Mouse (Mus musculus) embryonic facial prominence, embryonic 15.5 days (tissue): ENCODE results near the gene Gm20388. TPM values are rescaled to one million over a fixed set of nuclear protein-coding genes. Genes with fewer than 3 reads are reported as not detected.

Experiments
- ATAC-seq: fragments of 200-750 bp; cut with Nextera tagmentation; 2 replicates; pipeline ENCODE4 v1.8.0; 2017; ENCODE audit warnings: low read depth, moderate TSS enrichment; ENCODE audit not compliant: insufficient number of reproducible peaks, low FRiP score, low TSS enrichment
- H3K27ac ChIP-seq: fragments of 300-500 bp; sonication (generic); replicated peaks from 2 replicates; pipeline ENCODE4 v1.5.1; 2015; ENCODE audit warnings: mild to moderate bottlenecking, inconsistent platforms
- H3K27me3 ChIP-seq: fragments of 300-500 bp; sonication (generic); 2 replicates; pipeline ENCODE4 v1.6.1; 2015; ENCODE audit warnings: inconsistent platforms
- H3K36me3 ChIP-seq: fragments of 300-500 bp; sonication (generic); 2 replicates; pipeline ENCODE4 v1.6.1; 2015; ENCODE audit warnings: mild to moderate bottlenecking, inconsistent platforms
- H3K4me1 ChIP-seq: fragments of 300-500 bp; sonication (generic); 2 replicates; pipeline ENCODE4 v1.6.1; 2015; ENCODE audit warnings: inconsistent platforms
- H3K4me2 ChIP-seq: fragments of 300-500 bp; sonication (generic); replicated peaks from 2 replicates; pipeline ENCODE4 v1.6.1; 2015; ENCODE audit warnings: mild to moderate bottlenecking, inconsistent platforms
- H3K4me3 ChIP-seq: fragments of 300-500 bp; sonication (generic); replicated peaks from 2 replicates; pipeline ENCODE4 v1.5.1; 2015; ENCODE audit warnings: mild to moderate bottlenecking, inconsistent platforms
- H3K9ac ChIP-seq: fragments of 300-500 bp; sonication (generic); 2 replicates; pipeline ENCODE4 v1.6.1; 2015; ENCODE audit warnings: inconsistent platforms
- H3K9me3 ChIP-seq: fragments of 300-500 bp; sonication (generic); replicated peaks from 2 replicates; pipeline ENCODE4 v1.6.1; 2016; ENCODE audit warnings: inconsistent platforms
- WGBS: fragments of 180-500 bp; shearing (Covaris S2); methylation state at CpG from one replicate; pipeline ENCODE4 v1.1.7; 2015; 5-methylcytosine and 5-hydroxymethylcytosine counted together
- polyA plus RNA-seq: library from polyadenylated mRNA; unstranded; fragments of >200 nt; fragmentation: Nextera tagmentation; extraction: Ambion mirVana; gene quantifications from 2 replicates; pipeline ENCODE4 v1.2.1, GENCODE M21; 2015

The Gm20388 gene
- polyA plus RNA-seq, 1 experiment from 2014 or later = 8.0 TPM

DNA sequence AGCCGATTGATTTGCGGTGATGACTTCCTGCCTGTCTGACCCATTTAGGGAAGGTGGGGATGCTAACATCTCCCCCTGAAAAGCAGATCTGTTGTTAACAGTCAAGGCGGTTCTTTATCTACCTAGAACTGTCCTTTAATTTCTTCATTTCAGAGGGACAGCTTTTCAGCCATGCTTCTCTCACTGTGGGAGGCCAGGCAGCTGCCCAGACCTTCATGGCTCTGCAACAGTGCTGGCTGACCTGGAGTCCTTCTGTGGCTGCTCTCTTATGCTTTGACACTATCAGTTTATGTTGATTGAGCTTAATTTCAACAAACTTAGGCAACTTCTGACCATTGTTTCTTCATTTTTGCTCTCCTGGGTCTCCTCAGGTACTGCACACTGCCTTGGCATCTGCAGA lies 2969.7 kb downstream of the Gm20388 start:
- 41% methylated on average over 3 of the region's 3 CpGs for WGBS
- no peak for ATAC-seq
- no peak overlapping the region for H3K4me2 ChIP-seq
- no peak overlapping the region for H3K27ac ChIP-seq
- H3K9ac ChIP-seq = no peak overlapping the region
- peaks cover 39% of the 10 kb centered on the region for H3K36me3 ChIP-seq
- H3K9me3 ChIP-seq = no peaks in the 10 kb centered on the region
- no peak overlapping the region for H3K4me3 ChIP-seq
- peaks cover 2% of the 10 kb centered on the region; the same call in 1 of the 2 replicates for H3K4me1 ChIP-seq
- H3K27me3 ChIP-seq = no peaks in the 10 kb centered on the region

DNA sequence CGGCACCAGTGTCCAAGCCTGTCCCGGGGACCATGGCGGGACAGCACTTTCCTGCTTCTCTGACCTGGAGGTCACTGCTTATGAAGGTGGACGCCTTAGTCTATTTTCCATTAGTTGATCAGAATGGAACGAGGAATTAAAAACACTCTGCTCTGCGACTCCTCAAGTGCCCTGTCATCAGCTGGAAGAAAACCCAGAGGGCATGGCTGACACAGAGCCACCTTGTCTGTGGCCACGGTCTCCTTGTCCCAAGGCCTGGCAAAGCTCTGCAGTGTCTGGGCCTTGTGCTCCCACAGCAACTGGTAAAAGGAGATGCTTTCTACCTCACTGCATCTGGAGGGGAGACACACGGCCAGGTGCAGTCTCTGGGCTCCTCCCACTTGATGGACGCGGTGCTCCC lies 2973.0 kb downstream of the Gm20388 start:
- 76% methylated on average over 10 of the region's 10 CpGs for WGBS
- no peak overlapping the region for H3K27ac ChIP-seq
- no peak for ATAC-seq

DNA sequence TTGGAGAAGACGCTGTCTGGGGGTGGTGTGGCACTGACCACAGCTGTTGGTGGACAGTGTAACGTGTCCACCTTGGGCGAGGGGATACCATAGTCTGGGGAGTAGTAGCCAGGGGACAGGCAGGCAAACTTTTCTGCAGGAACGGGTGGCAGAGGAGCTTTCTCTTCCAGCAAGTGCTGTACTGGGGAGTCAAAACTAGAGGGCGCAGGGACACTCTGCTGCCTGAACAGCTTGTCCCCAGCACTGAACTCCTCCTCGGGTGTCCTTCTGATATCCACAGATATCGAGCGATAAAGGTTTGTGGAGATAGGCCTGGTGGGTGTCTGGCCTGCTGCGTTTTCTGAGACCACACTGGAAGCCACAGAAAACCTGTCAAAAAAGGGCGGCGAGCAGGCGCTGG lies 2980.8 kb downstream of the Gm20388 start:
- no peak for ATAC-seq
- Histone ChIP-seq H3K36me3 (peaks cover 97% of the 10 kb centered on the region), H3K9ac (no peak overlapping the region), H3K9me3 (no peaks in the 10 kb centered on the region), H3K4me2 (no peak overlapping the region), H3K4me3 (no peak overlapping the region), H3K27ac (no peak overlapping the region), H3K4me1 (no peaks in the 10 kb centered on the region), H3K27me3 (no peaks in the 10 kb centered on the region)
- WGBS = 85% methylated on average over 12 of the region's 12 CpGs

More for the DNA sequence above, 2973.0 kb downstream of the Gm20388 start:
- peaks cover 73% of the 10 kb centered on the region for H3K36me3 ChIP-seq
- no peaks in the 10 kb centered on the region for H3K27me3 ChIP-seq
- H3K9ac ChIP-seq = no peak overlapping the region
- no peak overlapping the region for H3K4me3 ChIP-seq
- H3K9me3 ChIP-seq = no peaks in the 10 kb centered on the region
- no peak overlapping the region for H3K4me2 ChIP-seq
- H3K4me1 ChIP-seq = no peaks in the 10 kb centered on the region

DNA sequence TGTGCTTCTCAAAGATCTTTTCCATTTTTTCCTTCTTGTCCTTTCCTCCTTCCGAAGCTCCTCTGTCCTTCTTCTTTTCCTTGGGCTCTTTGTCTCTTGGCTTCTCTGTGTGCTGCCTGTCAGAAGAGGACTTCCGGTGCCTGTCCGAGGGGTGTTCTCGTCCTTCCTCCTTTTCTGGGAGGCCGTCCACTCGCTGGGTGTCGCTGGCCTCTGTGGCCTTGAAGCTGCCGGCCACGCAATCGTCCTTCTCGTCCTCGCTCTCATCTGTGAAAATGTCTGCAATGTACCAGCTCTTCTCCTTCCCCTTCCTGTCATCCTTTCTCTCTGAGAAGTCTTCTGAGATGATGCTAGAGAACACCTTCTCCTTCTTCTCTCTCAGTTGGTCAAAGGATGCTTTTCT lies 2982.8 kb downstream of the Gm20388 start:
- WGBS = 90% methylated on average over 12 of the region's 12 CpGs
- ATAC-seq = no peak
- Histone ChIP-seq H3K4me2 (no peak overlapping the region), H3K9ac (no peak overlapping the region), H3K36me3 (peaks cover 97% of the 10 kb centered on the region), H3K27ac (no peak overlapping the region), H3K9me3 (no peaks in the 10 kb centered on the region), H3K27me3 (no peaks in the 10 kb centered on the region), H3K4me1 (no peaks in the 10 kb centered on the region), H3K4me3 (no peak overlapping the region)

DNA sequence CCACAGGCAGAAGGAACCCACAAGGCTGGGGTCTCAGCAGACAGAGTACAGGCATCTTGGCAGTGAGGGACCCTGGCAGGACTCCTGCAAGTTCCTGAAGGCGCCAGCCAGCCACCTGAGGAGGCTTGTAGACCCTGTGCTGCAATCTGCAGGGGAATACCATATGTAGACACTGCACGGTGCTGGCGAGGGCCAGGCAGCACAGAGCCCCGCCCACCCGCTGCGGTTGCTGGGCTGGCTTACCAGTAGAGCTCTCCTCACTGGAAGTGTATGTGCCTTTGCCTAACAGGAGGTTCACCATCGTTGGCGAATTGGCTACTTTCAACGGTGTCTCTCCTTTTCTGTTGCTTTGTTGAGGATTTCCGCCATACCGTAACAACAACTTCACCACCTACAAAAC lies 2985.7 kb downstream of the Gm20388 start:
- no peaks in the 10 kb centered on the region for H3K4me1 ChIP-seq
- no peaks in the 10 kb centered on the region for H3K27me3 ChIP-seq
- H3K4me3 ChIP-seq = no peak overlapping the region
- no peak overlapping the region for H3K27ac ChIP-seq
- no peaks in the 10 kb centered on the region for H3K9me3 ChIP-seq
- peaks cover 88% of the 10 kb centered on the region for H3K36me3 ChIP-seq
- ATAC-seq = no peak
- WGBS = 92% methylated on average over 11 of the region's 11 CpGs
- no peak overlapping the region for H3K4me2 ChIP-seq
- H3K9ac ChIP-seq = no peak overlapping the region

DNA sequence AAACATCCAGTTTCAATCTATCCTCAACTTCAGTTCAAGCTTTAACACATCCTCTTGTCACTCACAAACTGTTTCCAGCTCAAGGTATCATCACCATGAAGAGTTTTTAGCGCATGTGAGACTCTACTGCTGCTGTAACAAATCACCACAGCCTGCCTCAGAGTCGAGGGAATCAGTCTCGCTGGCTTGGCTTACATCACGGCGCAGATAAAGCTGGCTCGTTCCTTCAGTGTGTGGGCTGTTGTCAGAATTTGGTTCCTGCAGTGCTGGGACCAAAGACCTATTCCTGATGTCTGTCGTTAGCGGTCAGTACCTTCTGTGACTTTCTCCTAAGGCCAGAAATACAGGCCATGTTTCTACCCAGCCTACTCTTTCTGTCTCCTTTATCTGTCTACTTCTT lies 2986.6 kb downstream of the Gm20388 start:
- peaks cover 79% of the 10 kb centered on the region for H3K36me3 ChIP-seq
- no peak overlapping the region for H3K27ac ChIP-seq
- no peak for ATAC-seq
- no peak overlapping the region for H3K9ac ChIP-seq
- WGBS = 91% methylated on average over 8 of the region's 8 CpGs
- H3K4me2 ChIP-seq = no peak overlapping the region
- no peaks in the 10 kb centered on the region for H3K9me3 ChIP-seq
- H3K4me3 ChIP-seq = no peak overlapping the region
- H3K4me1 ChIP-seq = 0 out of 2 replicates have a peak, but pooled peaks cover 6% of the 10 kb centered on the region
- H3K27me3 ChIP-seq = no peaks in the 10 kb centered on the region

DNA sequence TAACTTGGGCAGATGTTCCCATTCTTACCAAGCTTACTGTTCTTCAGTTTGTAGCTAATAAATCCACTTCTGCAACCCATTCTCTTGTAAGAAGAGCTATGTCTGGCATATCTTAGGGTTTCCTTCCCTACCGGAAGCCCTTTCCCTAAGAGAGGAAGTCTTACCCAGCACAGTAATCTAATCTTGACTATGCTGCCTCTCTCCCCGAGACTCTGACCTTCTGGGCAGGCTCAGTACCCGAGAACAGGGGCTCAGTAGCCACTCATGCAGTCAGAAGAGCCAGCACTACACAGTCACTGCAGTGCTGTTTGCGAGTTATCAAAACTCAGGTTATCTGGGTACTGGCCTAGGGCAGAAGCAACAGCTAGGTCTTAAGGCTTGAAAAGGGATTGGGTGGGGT lies 2987.4 kb downstream of the Gm20388 start:
- Histone ChIP-seq H3K9me3 (no peaks in the 10 kb centered on the region), H3K27me3 (no peaks in the 10 kb centered on the region), H3K36me3 (peaks cover 71% of the 10 kb centered on the region), H3K4me2 (no peak overlapping the region), H3K4me3 (no peak overlapping the region), H3K9ac (no peak overlapping the region), H3K4me1 (0 out of 2 replicates have a peak, but pooled peaks cover 6% of the 10 kb centered on the region), H3K27ac (no peak overlapping the region)
- WGBS = 78% methylated on average over 4 of the region's 4 CpGs
- no peak for ATAC-seq

DNA sequence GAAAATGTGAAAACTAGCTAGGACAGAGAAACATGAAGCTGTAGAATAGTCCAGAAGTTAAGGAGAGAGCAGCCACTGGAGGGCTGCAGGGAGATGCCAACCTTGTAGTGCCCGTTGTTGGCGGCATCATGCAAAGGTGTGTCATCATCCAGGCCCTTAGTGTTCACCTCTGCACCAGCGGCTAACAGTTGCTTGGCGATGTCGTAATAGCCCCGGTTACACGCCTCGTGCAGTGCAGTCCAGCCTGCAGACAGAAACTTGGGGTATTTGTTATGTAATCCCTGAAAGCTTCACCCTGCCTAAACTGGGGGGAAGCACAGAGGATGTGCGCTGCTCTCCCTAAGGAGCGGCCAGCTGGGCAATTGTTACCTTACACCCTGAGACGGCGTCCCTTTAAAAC lies 2987.8 kb downstream of the Gm20388 start:
- Histone ChIP-seq H3K27me3 (no peaks in the 10 kb centered on the region), H3K27ac (no peak overlapping the region), H3K9ac (no peak overlapping the region), H3K9me3 (no peaks in the 10 kb centered on the region), H3K36me3 (peaks cover 66% of the 10 kb centered on the region), H3K4me3 (no peak overlapping the region), H3K4me1 (0 out of 2 replicates have a peak, but pooled peaks cover 6% of the 10 kb centered on the region), H3K4me2 (no peak overlapping the region)
- ATAC-seq = no peak
- 91% methylated on average over 12 of the region's 12 CpGs for WGBS

DNA sequence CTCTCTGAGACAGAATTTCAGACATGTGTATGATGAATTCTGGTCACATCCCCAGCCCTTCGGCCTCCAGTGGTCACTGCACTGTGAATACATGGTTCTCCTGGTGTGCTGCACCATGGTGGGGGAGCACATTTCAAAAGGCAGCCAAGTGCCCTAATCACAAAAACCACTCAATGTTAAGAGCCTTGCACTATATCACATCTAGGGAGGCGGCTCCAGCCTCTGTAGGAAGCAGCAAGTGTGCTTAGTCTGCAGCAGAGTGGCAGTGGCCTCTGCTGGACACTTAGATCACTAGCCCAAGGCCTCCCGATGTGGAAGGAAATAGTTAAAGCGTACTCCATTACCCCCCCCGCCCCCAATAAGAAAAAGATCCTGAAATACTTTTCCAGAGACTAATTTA lies 2988.4 kb downstream of the Gm20388 start:
- no peak overlapping the region for H3K27ac ChIP-seq
- no peak for ATAC-seq
- H3K4me3 ChIP-seq = no peak overlapping the region
- H3K4me2 ChIP-seq = no peak overlapping the region
- peaks cover 60% of the 10 kb centered on the region for H3K36me3 ChIP-seq
- 0 out of 2 replicates have a peak, but pooled peaks cover 6% of the 10 kb centered on the region for H3K4me1 ChIP-seq
- no peak overlapping the region for H3K9ac ChIP-seq
- no peaks in the 10 kb centered on the region for H3K9me3 ChIP-seq
- no peaks in the 10 kb centered on the region for H3K27me3 ChIP-seq
- WGBS = 80% methylated on average over 5 of the region's 5 CpGs

DNA sequence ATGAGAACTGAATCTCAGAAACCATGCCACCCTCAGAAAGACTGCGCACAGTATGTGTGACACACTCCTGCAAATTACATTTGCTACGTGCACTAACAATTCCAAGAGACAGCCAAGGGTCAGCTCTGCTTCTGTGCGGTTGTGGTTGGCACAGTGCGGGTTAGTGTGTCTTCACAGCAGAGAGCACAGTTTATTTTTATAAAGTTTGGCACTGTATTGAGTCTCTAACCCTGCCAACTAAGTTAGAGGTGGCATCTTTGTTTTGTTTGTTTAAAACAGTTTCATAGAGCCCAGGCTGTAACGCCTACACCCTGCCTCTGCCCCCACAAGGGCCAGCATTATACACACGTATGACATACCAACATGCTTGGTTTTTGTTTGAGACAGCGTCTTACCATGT lies 2990.8 kb downstream of the Gm20388 start:
- H3K36me3 ChIP-seq = peaks cover 36% of the 10 kb centered on the region
- no peak overlapping the region for H3K9ac ChIP-seq
- H3K4me2 ChIP-seq = no peak overlapping the region
- WGBS = 83% methylated on average over 7 of the region's 7 CpGs
- 0 out of 2 replicates have a peak overlapping the region, but pooled peaks have one; percentile 7 for H3K27ac ChIP-seq
- no peak for ATAC-seq
- no peaks in the 10 kb centered on the region for H3K9me3 ChIP-seq
- H3K27me3 ChIP-seq = no peaks in the 10 kb centered on the region
- no peak overlapping the region for H3K4me3 ChIP-seq
- H3K4me1 ChIP-seq = peaks cover 17% of the 10 kb centered on the region

DNA sequence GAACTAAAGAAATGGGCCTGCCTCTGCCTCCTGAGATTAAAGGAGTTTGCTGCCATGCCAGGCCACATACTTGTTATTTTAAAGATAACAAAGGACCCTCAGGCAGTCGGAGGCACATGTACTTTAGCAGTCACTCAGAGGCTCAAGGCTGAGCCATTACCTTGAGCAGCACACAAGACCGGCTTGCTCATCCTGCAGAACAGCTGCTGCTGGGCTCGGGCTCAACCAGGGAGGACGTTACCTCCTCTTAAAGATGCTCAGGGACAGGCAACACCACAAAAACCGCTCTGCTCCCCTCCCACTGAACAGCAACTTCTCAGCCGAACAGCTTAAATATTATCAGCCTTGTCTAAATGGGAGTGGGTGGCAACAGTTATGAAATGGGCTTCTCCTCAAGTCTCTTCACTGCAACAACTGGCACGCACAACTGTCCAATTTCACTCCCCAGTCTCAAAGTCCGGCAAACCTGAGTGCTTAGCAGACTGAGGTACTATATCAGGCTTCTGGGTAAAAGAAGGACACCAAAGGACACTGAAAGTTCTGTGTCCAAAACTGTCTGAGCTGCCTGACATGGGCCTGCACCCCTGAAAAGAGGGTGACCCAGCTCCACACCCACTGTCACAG lies 2991.4 kb downstream of the Gm20388 start:
- no peaks in the 10 kb centered on the region for H3K27me3 ChIP-seq
- H3K36me3 ChIP-seq = peaks cover 32% of the 10 kb centered on the region
- H3K27ac ChIP-seq = 0 out of 2 replicates have a peak overlapping the region, but pooled peaks have one; percentile 7
- H3K9ac ChIP-seq = no peak overlapping the region
- peaks cover 21% of the 10 kb centered on the region for H3K4me1 ChIP-seq
- H3K4me3 ChIP-seq = no peak overlapping the region
- 80% methylated on average over 8 of the region's 8 CpGs for WGBS
- H3K4me2 ChIP-seq = no peak overlapping the region
- no peaks in the 10 kb centered on the region for H3K9me3 ChIP-seq
- no peak for ATAC-seq

DNA sequence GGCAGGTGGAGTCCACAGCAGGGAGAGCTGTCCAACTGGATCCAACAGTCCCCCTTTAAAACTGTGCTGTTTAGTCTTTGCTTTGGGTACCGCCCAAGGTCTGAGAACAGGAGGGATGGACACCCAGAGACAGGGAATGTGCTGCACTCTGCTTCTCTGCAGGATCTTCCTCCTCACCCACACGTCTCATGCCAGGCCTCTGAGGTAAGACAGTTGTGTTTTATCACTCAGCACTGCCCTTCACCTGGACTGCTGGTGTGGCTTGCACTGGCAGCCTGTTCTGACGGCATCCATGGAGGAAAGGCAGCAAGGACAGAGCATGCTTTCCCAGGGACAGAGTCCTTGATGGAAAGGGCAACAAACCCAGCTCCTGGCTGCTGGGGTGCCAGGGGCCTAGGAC lies 2991.9 kb downstream of the Gm20388 start:
- Histone ChIP-seq H3K4me3 (no peak overlapping the region), H3K9me3 (no peaks in the 10 kb centered on the region), H3K4me1 (peaks cover 21% of the 10 kb centered on the region), H3K9ac (no peak overlapping the region), H3K27ac (no peak overlapping the region), H3K4me2 (no peak overlapping the region), H3K27me3 (no peaks in the 10 kb centered on the region), H3K36me3 (peaks cover 32% of the 10 kb centered on the region)
- 73% methylated on average over 3 of the region's 3 CpGs for WGBS
- no peak for ATAC-seq
